Mouse (Mus musculus): Measurements from ENCODE around the gene Mcoln1. TPM values are rescaled to one million over a fixed set of nuclear protein-coding genes. Genes with fewer than 3 reads are reported as not detected.

Gene Mcoln1
- total RNA-seq (2021) = 10 to 100 TPM; 19.0 to 23.9 TPM
- long read RNA-seq, experiment 1, transcript Mcoln1-201 (14 exons, 2,065 nt) = major isoform, 11 of 18 reads
- long read RNA-seq, experiment 1, partial matches to known transcripts = 3 of 18 reads
- long read RNA-seq, experiment 1, other reads (novel, unspliced or antisense) = 4 of 18 reads
- long read RNA-seq, experiment 2, transcript Mcoln1-201 (14 exons, 2,065 nt) = major isoform, 11 of 14 reads
- long read RNA-seq, experiment 2, partial matches to known transcripts = 2 of 14 reads
- long read RNA-seq, experiment 2, other reads (novel, unspliced or antisense) = 1 of 14 reads

DNA sequence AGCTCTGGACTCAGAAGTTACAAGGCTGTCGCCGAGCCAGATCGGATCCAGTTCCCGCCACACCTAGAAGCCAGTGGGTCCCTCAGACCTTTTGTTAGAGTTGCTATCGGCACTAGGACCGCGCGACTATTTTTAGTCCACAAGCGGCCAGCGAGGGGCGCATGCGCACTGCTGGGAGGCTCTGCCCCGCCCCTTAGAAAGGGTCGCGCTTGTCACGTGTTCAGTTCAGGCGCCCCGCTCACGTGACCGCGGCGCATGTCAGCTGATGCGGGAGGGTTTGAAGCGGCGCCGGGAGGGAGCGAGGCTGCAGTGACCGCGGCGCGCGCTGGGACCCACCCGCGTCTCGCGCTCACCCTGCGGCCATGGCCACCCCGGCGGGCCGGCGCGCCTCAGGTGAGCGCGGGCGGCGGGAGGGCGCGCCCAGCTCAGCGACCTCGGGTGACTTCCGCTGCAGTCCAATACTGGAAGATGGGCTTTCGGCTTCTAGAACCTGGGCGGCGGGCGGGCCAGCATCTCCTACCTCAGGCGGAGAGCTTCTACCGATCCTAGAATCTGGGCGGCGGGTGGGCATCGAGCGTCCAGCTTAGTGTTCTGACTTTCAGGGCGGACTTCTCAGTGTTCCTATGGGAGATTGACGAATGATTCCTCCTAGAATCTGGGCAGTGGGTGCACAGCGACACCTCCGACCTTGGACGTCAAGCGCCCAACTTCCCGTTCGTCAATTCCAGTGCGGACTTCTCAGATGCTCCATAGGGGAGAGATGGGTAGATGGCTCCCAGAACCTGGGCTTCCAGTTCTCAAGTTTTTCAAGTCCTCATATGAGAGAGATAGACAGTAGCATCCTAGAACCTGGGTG, at the start of gene Mcoln1:
Mcoln1 (plus strand) TSS at position 223 of the 856 bp plus-strand sequence.
- peak; percentile 98 for DNase-seq

DNA sequence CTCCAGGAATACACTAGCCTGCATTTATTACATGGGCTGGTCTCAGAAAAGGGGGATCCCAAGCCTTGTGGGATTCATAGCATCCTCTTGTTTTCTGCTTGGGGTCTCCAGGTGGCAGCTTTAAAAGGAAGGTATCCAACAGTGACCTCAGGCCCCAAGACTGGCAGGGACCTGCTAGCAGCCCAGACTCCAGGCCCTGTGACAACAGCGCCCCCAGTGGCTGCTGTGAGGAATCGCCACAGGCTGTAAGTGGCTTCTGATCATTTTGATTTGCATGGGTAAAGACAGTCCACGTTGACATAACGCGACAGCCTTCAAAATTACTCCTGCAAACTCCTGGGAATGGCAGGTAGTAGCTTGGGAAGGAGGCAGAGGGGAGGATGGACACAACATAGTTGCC, 49.6 kb upstream of the Mcoln1 start:
- DNase-seq = peak; percentile 70

DNA sequence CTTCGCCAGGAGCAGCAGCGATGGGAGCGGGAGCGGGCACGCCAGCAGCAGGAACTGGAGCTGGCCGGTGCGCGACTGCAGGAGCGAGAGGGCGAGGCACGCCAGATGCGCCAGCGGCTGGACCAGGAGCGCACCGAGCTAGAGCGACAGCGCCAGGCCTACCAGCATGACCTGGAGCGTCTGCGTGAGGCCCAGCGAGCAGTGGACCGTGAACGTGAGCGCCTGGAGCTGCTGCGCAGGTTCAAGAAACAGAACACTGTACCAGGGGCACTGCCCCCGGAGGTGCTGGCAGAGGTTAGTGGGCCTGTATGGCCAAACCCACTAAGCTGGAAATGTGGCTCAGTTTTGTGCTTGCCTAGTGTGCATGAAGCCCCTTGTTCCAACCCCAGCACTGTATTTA, 48.3 kb upstream of the Mcoln1 start:
- DNase-seq = no peak

DNA sequence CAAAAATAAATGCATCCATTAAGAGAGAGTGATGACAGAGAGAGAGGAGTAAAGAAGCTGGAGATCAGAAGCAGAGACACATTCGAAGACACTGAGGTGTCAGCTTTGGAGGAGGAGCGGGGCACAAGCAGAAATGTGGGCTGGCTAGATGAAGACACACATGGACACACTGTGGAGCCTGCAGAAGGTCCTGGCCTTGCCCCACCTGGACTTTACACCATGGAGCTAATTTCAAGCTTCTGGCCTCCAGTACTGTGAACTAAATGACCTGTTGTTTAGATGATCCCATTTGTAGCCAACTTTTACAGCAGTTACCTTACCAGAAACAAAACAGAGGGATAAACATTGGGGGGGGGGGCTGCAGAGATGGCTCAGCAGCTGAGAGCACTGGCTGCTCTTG, 37.0 kb upstream of the Mcoln1 start:
- DNase-seq = no peak

GRCm38 (mm10) chr8:3464309-3464708, 35.9 kb upstream of the Mcoln1 start:
- DNase-seq = no peak

- DNase-seq = peak; percentile 99
Measured at GRCm38 (mm10) chr8:3467006-3467885, 33.0 kb upstream of the Mcoln1 start, which contains the start of gene Pex11g. Gene Pex11g, minus strand, starts transcription at chr8:3467680.

DNA sequence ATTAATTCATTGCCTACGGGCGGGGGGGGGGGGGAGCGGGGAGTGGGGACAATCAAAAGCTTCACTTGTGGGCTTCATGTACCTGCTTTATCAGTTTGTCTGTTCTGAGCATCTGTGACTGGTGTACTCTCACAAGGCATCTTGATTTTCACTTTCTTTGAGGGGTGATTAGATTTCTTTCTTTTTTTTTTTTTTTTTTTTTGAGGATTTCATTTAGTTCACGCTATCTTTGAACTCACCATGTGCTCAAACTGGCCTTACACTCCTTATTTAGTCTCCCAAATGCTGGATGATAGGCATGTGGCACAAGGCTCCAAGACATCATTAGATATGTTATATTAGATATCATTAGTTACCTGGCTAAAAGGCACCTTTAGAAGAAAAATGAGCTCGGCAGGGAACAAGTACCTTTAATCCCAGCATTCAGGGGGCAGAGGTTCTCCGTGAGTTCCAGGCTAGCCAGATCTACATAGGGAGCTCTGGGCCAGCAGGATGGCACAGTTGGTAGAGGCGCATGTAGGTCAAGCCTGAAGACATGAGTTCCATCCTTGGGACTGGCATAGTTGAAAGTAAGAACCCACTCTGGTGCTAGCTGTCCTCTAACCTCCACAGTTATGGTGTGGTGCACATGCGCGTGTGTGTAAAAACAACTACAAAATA, 32.2 kb upstream of the Mcoln1 start:
- DNase-seq = no peak

- no peak for DNase-seq
Measured at GRCm38 (mm10) chr8:3468838-3469237, 31.4 kb upstream of the Mcoln1 start.

DNA sequence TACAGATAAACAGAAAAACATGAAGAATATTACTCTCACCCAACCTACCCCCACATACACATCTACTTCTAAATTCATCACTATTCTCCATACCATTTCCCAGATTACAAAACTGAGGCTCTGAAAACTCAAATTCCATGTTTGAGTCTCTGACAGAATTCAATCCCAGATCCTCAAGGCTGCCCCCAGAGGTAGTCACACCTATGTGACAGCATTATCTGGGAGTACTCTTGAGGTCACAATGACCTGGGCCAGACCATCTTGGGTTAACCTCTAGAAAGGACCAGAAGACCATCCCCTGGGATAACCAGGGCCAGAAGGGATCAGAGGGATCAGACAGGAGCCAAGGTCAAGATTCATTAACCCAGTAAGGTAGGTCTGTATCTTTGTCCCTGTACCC, 29.7 kb upstream of the Mcoln1 start, which contains the start of gene Tex45:
Tex45 (plus strand) TSS at position 301 of the 400 bp plus-strand sequence.
- no peak for DNase-seq

GRCm38 (mm10) chr8:3475715-3476429, 24.4 kb upstream of the Mcoln1 start:
- DNase-seq = no peak

- no peak for DNase-seq
Measured at GRCm38 (mm10) chr8:3480221-3480785, 20.0 kb upstream of the Mcoln1 start.

DNA sequence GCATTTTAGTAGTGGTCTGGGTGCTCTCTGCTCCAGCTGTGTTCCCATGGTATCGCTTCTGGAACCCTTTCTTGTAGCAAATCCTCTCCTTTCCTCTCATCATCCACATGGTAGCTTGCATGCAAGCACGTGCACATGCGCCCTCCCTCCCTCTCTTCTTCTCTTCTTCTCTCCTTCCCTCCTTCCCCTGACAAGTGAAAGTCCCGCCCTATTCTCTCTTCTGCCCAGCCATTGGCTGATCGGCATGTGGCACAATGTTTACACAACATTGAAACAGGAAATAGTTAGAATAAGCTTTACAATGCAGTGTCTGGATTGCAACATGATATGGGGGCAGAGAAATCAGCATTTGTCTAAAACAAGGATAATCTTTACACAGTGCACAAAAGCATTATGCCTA, 18.7 kb upstream of the Mcoln1 start:
- DNase-seq = no peak

GRCm38 (mm10) chr8:3482240-3482740, 18.0 kb upstream of the Mcoln1 start:
- DNase-seq = no peak

DNA sequence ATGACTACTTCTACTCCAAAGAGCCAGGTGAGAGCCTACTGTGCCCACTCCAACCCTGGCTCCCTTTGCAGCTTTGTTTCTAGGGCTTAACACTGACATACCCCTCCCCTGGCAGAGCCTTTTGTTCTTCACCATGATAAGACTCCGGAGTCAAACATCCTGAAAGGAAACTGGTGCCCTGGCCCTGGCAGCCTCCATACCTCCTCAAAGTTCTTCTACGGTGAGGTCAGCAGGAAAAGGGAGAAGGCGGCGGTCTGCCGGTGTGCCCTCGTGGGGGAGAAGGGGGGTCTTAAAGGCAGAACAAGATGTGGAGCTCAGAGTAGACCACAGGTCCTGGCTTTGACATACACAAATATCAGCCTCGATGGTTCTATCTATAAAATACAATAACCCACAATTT, 16.7 kb upstream of the Mcoln1 start:
- DNase-seq = no peak

- no peak for DNase-seq
Measured at GRCm38 (mm10) chr8:3485192-3485591, 15.1 kb upstream of the Mcoln1 start.

GRCm38 (mm10) chr8:3492901-3493844, 7.1 kb upstream of the Mcoln1 start, which contains the start of gene Zfp358:
Gene Zfp358, plus strand, starts transcription at chr8:3493138.
- DNase-seq = peak; percentile 79

DNA sequence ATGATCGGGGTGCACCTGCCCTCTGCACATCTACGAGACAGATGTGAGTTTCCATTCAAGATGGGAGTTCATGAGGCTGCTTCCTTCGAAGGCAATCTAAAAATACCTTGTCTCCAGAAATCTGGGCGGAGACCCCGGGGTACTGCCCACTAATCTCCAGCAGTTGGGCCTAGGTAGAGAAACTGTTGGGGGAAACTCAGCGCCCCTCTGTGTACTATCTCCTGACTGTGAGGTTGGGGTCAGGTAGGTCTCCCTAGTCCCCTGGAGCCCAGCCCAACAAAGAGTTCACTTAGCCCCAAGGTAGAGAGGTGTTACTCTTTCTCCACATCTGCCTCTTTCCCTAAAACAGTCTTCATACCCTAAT, 6.4 kb upstream of the Mcoln1 start:
- no peak for DNase-seq

GRCm38 (mm10) chr8:3495578-3496427, 4.5 kb upstream of the Mcoln1 start:
- DNase-seq = no peak

GRCm38 (mm10) chr8:3496428-3496748, 3.9 kb upstream of the Mcoln1 start:
- DNase-seq = no peak

Measured in gastrocnemius, postnatal 10 days (tissue).